Mouse (Mus musculus): ENCODE results near the gene Gm28042. TPM values are rescaled to one million over a fixed set of nuclear protein-coding genes. Genes with fewer than 3 reads are reported as not detected.

Gene Gm28042
- polyA plus RNA-seq, 1 experiment from 2014 or later, result 6.0 TPM

DNA sequence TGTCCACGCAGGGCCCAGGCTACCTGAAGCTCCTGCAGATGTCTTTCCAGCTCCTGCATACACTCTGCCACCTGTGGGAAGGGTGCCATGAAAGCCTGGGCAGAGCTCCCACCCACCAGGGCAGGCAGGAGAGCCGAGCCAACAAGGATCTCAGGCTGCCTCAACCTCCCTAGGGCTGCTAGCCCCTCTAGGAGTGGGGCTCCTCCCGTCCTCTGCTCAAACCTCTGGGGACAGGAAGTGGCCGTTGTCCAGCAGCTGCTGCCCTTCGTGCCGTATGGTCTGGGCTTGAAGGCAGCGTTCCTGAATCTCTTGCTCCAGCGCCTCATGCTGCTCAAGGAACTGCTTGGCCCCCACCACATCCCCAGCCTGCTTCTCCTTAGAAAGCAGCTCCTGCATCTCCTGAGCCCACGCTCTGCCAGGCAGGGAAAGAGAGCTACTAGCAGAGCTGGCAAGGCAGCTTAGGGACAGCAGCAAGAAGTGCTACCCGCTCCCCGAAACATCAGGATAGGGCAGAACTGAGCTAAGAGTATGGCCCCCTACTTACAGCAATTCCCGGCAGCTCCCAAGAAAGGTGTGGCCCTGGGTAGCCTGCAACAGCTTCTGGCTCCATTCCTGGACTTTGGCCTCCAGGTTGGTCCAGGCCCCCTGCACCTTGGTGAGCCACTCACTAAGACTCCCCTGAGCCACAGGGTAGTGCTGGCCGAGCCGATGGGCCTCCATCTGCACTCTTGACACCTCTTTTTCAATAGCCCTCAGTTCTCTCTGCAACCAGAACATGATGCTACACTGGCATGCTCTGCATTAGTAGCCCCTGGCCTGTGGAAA, 19.4 kb downstream of the Gm28042 start:
- H3K4me1 ChIP-seq, result no peaks in the 10 kb centered on the region
- no peak for ATAC-seq (replicated peaks)

GRCm38 (mm10) chr2:120048173-120048572, 20.9 kb downstream of the Gm28042 start:
- ATAC-seq (replicated peaks), result no peak
- 77% methylated on average over 9 of the region's 9 CpGs for WGBS
- H3K9ac ChIP-seq, result no peak overlapping the region
- no peaks in the 10 kb centered on the region for H3K4me1 ChIP-seq
- H3K27me3 ChIP-seq (replicated peaks), result no peaks in the 10 kb centered on the region
- H3K27ac ChIP-seq, result no peak overlapping the region
- H3K36me3 ChIP-seq (replicated peaks), result no peaks in the 10 kb centered on the region
- no peaks in the 10 kb centered on the region for H3K9me3 ChIP-seq
- no peak overlapping the region for H3K4me3 ChIP-seq
- H3K4me2 ChIP-seq, result no peak overlapping the region

More for the DNA sequence above, 19.4 kb downstream of the Gm28042 start:
- Histone ChIP-seq H3K9me3 (no peaks in the 10 kb centered on the region), H3K4me3 (no peak overlapping the region), H3K36me3 (replicated peaks) (peaks cover 9% of the 10 kb centered on the region; the same call in 1 of the 2 replicates), H3K4me2 (no peak overlapping the region), H3K9ac (no peak overlapping the region), H3K27ac (no peak overlapping the region), H3K27me3 (replicated peaks) (no peaks in the 10 kb centered on the region)
- WGBS, result 68% methylated on average over 14 of the region's 14 CpGs

- H3K27me3 ChIP-seq (replicated peaks), result no peaks in the 10 kb centered on the region
- WGBS, result 66% methylated on average over 10 of the region's 10 CpGs
- no peaks in the 10 kb centered on the region for H3K36me3 ChIP-seq (replicated peaks)
- no peak overlapping the region for H3K27ac ChIP-seq
- no peak for ATAC-seq (replicated peaks)
- H3K9me3 ChIP-seq, result no peaks in the 10 kb centered on the region
- no peak overlapping the region for H3K4me2 ChIP-seq
- H3K9ac ChIP-seq, result no peak overlapping the region
- H3K4me1 ChIP-seq, result no peaks in the 10 kb centered on the region
- no peak overlapping the region for H3K4me3 ChIP-seq
Measured at GRCm38 (mm10) chr2:120049632-120050274, 22.5 kb downstream of the Gm28042 start.

DNA sequence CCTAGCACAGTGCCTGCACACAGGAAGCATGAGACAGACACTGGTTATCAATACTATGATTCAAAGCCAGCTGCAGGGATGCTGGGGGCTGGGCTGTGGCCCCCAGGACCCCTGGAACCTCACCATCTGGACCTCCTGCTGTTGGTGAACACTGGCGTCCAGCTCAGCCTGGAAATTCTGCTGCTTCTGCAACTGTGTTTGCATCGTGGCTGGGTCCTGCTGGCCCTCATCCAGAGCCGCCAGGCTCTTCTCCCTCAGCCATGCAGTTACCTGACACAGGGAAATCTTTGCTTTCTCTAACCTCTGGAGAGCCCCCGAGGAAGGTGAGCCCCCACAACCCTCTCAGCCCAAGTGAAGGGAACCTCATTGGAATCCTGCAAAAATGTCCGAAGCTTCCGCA, 24.1 kb downstream of the Gm28042 start:
- Histone ChIP-seq H3K4me1 (no peaks in the 10 kb centered on the region), H3K4me3 (no peak overlapping the region), H3K4me2 (no peak overlapping the region), H3K27ac (no peak overlapping the region), H3K36me3 (replicated peaks) (no peaks in the 10 kb centered on the region), H3K9me3 (no peaks in the 10 kb centered on the region), H3K9ac (no peak overlapping the region), H3K27me3 (replicated peaks) (no peaks in the 10 kb centered on the region)
- 64% methylated on average over 6 of the region's 6 CpGs for WGBS
- no peak for ATAC-seq (replicated peaks)

- Histone ChIP-seq H3K9me3 (no peaks in the 10 kb centered on the region), H3K36me3 (replicated peaks) (no peaks in the 10 kb centered on the region), H3K4me2 (no peak overlapping the region), H3K4me3 (no peak overlapping the region), H3K9ac (no peak overlapping the region), H3K27me3 (replicated peaks) (no peaks in the 10 kb centered on the region), H3K27ac (no peak overlapping the region), H3K4me1 (no peaks in the 10 kb centered on the region)
- no peak for ATAC-seq (replicated peaks)
- 91% methylated on average over 12 of the region's 12 CpGs for WGBS
Measured at GRCm38 (mm10) chr2:120054771-120055552, 27.7 kb downstream of the Gm28042 start.

DNA sequence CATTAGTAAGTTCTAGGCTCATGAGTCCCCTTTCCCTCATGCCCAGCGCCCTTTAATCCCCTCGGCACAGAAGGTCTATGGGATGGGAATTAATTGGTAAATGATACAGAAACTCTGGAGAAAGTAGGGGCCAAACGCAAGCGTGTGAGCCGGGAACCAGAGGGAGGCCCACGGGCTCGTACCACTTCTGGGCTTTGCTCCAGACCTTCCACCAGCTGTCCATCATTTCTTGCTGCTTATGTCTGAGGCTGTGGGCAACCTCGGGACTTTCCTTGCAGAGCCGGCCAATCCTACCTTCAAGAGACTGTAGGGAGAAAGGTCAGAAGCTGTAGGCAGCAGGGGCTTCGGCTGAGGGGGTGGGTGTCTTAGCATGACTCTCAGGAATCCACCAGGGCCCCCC, 28.6 kb downstream of the Gm28042 start:
- no peak overlapping the region for H3K27ac ChIP-seq
- no peak overlapping the region for H3K9ac ChIP-seq
- no peaks in the 10 kb centered on the region for H3K27me3 ChIP-seq (replicated peaks)
- H3K36me3 ChIP-seq (replicated peaks), result no peaks in the 10 kb centered on the region
- WGBS, result 91% methylated on average over 10 of the region's 10 CpGs
- no peak for ATAC-seq (replicated peaks)
- no peaks in the 10 kb centered on the region for H3K4me1 ChIP-seq
- H3K4me3 ChIP-seq, result no peak overlapping the region
- H3K4me2 ChIP-seq, result no peak overlapping the region
- H3K9me3 ChIP-seq, result no peaks in the 10 kb centered on the region

DNA sequence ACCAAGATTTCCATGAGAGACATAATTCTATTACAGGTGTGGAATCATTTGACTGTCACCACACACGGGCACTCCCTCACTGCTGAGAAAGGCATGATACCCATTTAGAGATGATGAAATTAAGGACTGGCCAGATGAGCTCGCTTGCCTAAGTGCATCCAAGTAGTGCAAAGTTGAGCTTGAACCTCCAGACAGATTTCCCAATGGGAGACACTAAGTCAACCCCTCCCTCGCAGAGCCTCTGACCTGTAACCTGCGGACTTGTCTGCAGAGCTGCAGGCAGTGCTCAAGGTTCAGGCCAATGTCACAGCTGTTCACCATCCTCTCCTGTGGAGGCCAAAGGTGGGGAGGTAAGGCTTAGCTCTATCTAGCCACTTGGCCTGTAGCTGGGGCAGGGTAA, 31.5 kb downstream of the Gm28042 start:
- WGBS, result 87% methylated on average over 4 of the region's 4 CpGs
- Histone ChIP-seq H3K4me2 (no peak overlapping the region), H3K4me1 (no peaks in the 10 kb centered on the region), H3K27me3 (replicated peaks) (no peaks in the 10 kb centered on the region), H3K27ac (no peak overlapping the region), H3K9ac (no peak overlapping the region), H3K4me3 (no peak overlapping the region), H3K36me3 (replicated peaks) (no peaks in the 10 kb centered on the region), H3K9me3 (no peaks in the 10 kb centered on the region)
- ATAC-seq (replicated peaks), result no peak

GRCm38 (mm10) chr2:120059466-120059865, 32.2 kb downstream of the Gm28042 start:
- Histone ChIP-seq H3K36me3 (replicated peaks) (no peaks in the 10 kb centered on the region), H3K9ac (no peak overlapping the region), H3K27me3 (replicated peaks) (no peaks in the 10 kb centered on the region), H3K9me3 (no peaks in the 10 kb centered on the region), H3K4me3 (no peak overlapping the region), H3K4me2 (no peak overlapping the region), H3K4me1 (no peaks in the 10 kb centered on the region), H3K27ac (no peak overlapping the region)
- no peak for ATAC-seq (replicated peaks)
- 80% methylated on average over 3 of the region's 3 CpGs for WGBS

GRCm38 (mm10) chr2:120060190-120060589, 32.9 kb downstream of the Gm28042 start:
- Histone ChIP-seq H3K4me2 (no peak overlapping the region), H3K36me3 (replicated peaks) (no peaks in the 10 kb centered on the region), H3K27me3 (replicated peaks) (no peaks in the 10 kb centered on the region), H3K9ac (no peak overlapping the region), H3K4me1 (no peaks in the 10 kb centered on the region), H3K27ac (no peak overlapping the region), H3K4me3 (no peak overlapping the region), H3K9me3 (no peaks in the 10 kb centered on the region)
- ATAC-seq (replicated peaks), result no peak
- WGBS, result 64% methylated on average over 6 of the region's 6 CpGs

GRCm38 (mm10) chr2:120060651-120061050, 33.4 kb downstream of the Gm28042 start:
- no peak overlapping the region for H3K9ac ChIP-seq
- H3K4me2 ChIP-seq, result no peak overlapping the region
- WGBS, result 76% methylated on average over 9 of the region's 9 CpGs
- no peaks in the 10 kb centered on the region for H3K27me3 ChIP-seq (replicated peaks)
- ATAC-seq (replicated peaks), result no peak
- H3K4me3 ChIP-seq, result no peak overlapping the region
- H3K9me3 ChIP-seq, result no peaks in the 10 kb centered on the region
- no peaks in the 10 kb centered on the region for H3K4me1 ChIP-seq
- H3K36me3 ChIP-seq (replicated peaks), result no peaks in the 10 kb centered on the region
- H3K27ac ChIP-seq, result no peak overlapping the region

DNA sequence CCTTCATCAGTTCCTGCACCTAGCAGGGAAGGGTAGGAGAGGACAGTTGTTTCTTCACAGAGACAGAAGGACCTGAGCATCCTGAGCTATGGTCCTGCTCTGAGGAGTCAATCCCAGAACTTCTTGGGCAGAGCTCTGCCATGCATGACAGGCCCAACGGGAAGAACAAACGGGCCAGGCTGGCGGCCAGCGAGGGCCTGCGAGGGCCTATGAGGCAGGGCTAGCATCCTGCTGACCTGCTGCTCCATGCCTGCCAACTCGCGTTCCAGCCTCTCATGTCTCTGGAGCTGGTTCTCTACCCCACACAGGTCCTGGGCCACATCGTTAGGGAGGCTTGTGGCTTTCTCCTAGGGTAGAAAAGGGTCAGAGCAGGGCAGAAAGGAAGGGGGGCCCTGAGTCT, 35.0 kb downstream of the Gm28042 start:
- H3K36me3 ChIP-seq (replicated peaks), result no peaks in the 10 kb centered on the region
- no peak overlapping the region for H3K4me2 ChIP-seq
- no peaks in the 10 kb centered on the region for H3K9me3 ChIP-seq
- no peak overlapping the region for H3K27ac ChIP-seq
- no peak for ATAC-seq (replicated peaks)
- H3K4me3 ChIP-seq, result no peak overlapping the region
- H3K4me1 ChIP-seq, result no peaks in the 10 kb centered on the region
- no peak overlapping the region for H3K9ac ChIP-seq
- 73% methylated on average over 8 of the region's 8 CpGs for WGBS
- no peaks in the 10 kb centered on the region for H3K27me3 ChIP-seq (replicated peaks)

DNA sequence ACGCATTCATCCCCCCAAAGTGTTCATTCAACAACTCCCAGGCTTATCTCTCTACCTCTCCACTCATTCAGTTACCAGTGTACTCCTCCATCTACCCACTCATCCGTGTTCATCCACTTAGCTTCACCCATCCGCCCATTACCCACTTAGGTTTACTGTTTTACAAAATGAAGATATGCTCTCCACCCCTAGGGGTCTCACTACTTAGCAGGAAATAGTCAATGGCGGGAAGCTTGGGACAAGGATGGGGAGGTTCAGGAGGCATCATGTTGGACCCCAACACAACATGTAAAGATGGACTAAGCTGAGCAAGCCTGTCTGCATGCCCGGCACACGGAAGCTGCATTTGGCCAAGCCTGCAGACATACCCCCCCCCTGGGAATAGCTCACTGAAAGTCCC, 37.3 kb downstream of the Gm28042 start:
- no peak overlapping the region for H3K9ac ChIP-seq
- no peaks in the 10 kb centered on the region for H3K9me3 ChIP-seq
- no peaks in the 10 kb centered on the region for H3K27me3 ChIP-seq (replicated peaks)
- H3K4me2 ChIP-seq, result no peak overlapping the region
- 0 out of 2 replicates have a peak, but pooled peaks cover 3% of the 10 kb centered on the region for H3K4me1 ChIP-seq
- 82% methylated on average over 6 of the region's 6 CpGs for WGBS
- H3K4me3 ChIP-seq, result no peak overlapping the region
- ATAC-seq (replicated peaks), result no peak
- H3K36me3 ChIP-seq (replicated peaks), result no peaks in the 10 kb centered on the region
- no peak overlapping the region for H3K27ac ChIP-seq

All from midbrain, embryonic 15.5 days (tissue).